Mouse (Mus musculus) lung, adult 2 months (tissue): ENCODE results near the gene Cabp2.

Experiments
- CTCF ChIP-seq: fragments of 200-500 bp; IDR thresholded peaks from 2 replicates; pipeline ENCODE4 v1.5.1; 2011; ENCODE audit warnings: mild to moderate bottlenecking, low read length, control low read depth; ENCODE audit not compliant: insufficient read depth
- POLR2A ChIP-seq: fragments of 200-500 bp; IDR thresholded peaks from 2 replicates; pipeline ENCODE4 v1.6.1; 2011; ENCODE audit warnings: low read depth, mild to moderate bottlenecking, control low read depth, low read length, borderline replicate concordance; ENCODE audit errors: extremely low read depth

DNA sequence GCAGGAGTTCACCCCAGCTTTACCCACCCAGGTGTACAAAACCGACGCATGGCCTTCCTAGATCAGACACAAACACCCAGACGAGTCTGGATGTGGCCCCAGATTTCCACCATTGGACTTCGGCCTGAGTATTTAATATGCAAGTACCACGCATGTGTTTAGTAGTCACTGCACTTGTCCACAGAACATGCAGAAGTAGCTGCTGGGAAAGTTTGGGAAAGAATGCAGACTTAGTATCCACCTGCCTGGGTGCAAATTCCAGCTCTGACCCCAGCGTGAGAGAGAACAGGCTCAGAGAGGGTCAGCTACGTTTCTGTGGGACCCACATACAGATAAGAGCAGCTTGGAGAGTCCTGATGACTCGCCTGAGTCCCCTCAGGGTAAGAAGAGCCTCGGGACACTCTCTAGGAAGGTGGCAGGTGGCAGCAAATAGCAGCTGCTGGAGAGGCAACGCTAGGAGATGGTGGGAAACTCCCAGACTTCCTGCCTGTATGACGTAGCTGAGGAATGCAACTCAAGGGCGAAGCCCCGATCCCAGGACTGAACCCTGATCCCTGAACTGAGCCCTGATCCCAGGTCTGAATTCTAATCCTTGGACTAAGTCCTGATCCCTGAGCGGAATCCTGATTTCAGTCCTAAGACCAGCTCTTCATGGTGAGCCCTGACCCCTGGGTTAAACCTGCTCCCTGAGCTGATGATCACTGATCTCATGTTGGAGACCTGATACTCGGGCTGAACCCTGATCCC is 25.3 kb upstream of the Cabp2 start:
- TF ChIP-seq POLR2A (no peak), CTCF (no peak)
